Mouse (Mus musculus): ENCODE measurements around the gene Ciz1. TPM values are rescaled to one million over a fixed set of nuclear protein-coding genes. Genes with fewer than 3 reads are reported as not detected.

Ciz1 gene
- polyA plus RNA-seq, 1 experiment: 47.6 TPM

GRCm38 (mm10) chr2:32420066-32420608 lies 68.0 kb downstream of the Ciz1 start:
- Histone ChIP-seq H3K4me3 (ENCODE audit: insufficient read depth, low read length) (no peak overlapping the region), H3K4me1 (ENCODE audit: control insufficient read depth, insufficient read depth, low read length) (peaks cover 14% of the 10 kb centered on the region), H3K27ac (ENCODE audit: insufficient read depth, low read length) (no peak overlapping the region)
- no peak for TF ChIP-seq POLR2A (IDR thresholded peaks at IDR 0.05; ENCODE audit: low read depth, low read length)
- no peak for TF ChIP-seq CTCF (IDR thresholded peaks at IDR 0.05; ENCODE audit: borderline replicate concordance, insufficient read depth, low read length)

GRCm38 (mm10) chr2:32420647-32421046 lies 68.5 kb downstream of the Ciz1 start:
- Histone ChIP-seq H3K27ac (ENCODE audit: insufficient read depth, low read length) (no peak overlapping the region), H3K4me1 (ENCODE audit: control insufficient read depth, insufficient read depth, low read length) (peaks cover 14% of the 10 kb centered on the region), H3K4me3 (ENCODE audit: insufficient read depth, low read length) (no peak overlapping the region)
- TF ChIP-seq POLR2A (IDR thresholded peaks at IDR 0.05; ENCODE audit: low read depth, low read length) (no peak), CTCF (IDR thresholded peaks at IDR 0.05; ENCODE audit: borderline replicate concordance, insufficient read depth, low read length) (no peak)

- Histone ChIP-seq H3K27ac (ENCODE audit: insufficient read depth, low read length) (no peak overlapping the region), H3K4me1 (ENCODE audit: control insufficient read depth, insufficient read depth, low read length) (peaks cover 14% of the 10 kb centered on the region), H3K4me3 (ENCODE audit: insufficient read depth, low read length) (no peak overlapping the region)
- TF ChIP-seq CTCF (IDR thresholded peaks at IDR 0.05; ENCODE audit: borderline replicate concordance, insufficient read depth, low read length) (no peak), POLR2A (IDR thresholded peaks at IDR 0.05; ENCODE audit: low read depth, low read length) (no peak)
These were observed 69.7 kb downstream of the Ciz1 start for GRCm38 (mm10) chr2:32421851-32422251.

- peak; percentile 75 for TF ChIP-seq POLR2A (IDR thresholded peaks at IDR 0.05; ENCODE audit: low read depth, low read length)
- TF ChIP-seq CTCF (IDR thresholded peaks at IDR 0.05; ENCODE audit: borderline replicate concordance, insufficient read depth, low read length): no peak
- Histone ChIP-seq H3K27ac (ENCODE audit: insufficient read depth, low read length) (peak overlapping the region; percentile 82), H3K4me1 (ENCODE audit: control insufficient read depth, insufficient read depth, low read length) (peaks cover 18% of the 10 kb centered on the region), H3K4me3 (ENCODE audit: insufficient read depth, low read length) (peak overlapping the region; percentile 53)
These were observed 71.6 kb downstream of the Ciz1 start for GRCm38 (mm10) chr2:32423481-32424331.

- TF ChIP-seq CTCF (IDR thresholded peaks at IDR 0.05; ENCODE audit: borderline replicate concordance, insufficient read depth, low read length) (no peak), POLR2A (IDR thresholded peaks at IDR 0.05; ENCODE audit: low read depth, low read length) (no peak)
- H3K4me1 ChIP-seq (ENCODE audit: control insufficient read depth, insufficient read depth, low read length): peaks cover 21% of the 10 kb centered on the region
- H3K4me3 ChIP-seq (ENCODE audit: insufficient read depth, low read length): no peak overlapping the region
- H3K27ac ChIP-seq (ENCODE audit: insufficient read depth, low read length): peak overlapping the region; percentile 82
These were observed 72.7 kb downstream of the Ciz1 start for GRCm38 (mm10) chr2:32424796-32425195.

- TF ChIP-seq POLR2A (IDR thresholded peaks at IDR 0.05; ENCODE audit: low read depth, low read length): no peak
- H3K4me1 ChIP-seq (ENCODE audit: control insufficient read depth, insufficient read depth, low read length): peaks cover 21% of the 10 kb centered on the region
These were observed 73.4 kb downstream of the Ciz1 start for GRCm38 (mm10) chr2:32425568-32425967.

GRCm38 (mm10) chr2:32426141-32426540 lies 74.0 kb downstream of the Ciz1 start:
- no peak overlapping the region for H3K4me3 ChIP-seq (ENCODE audit: insufficient read depth, low read length)
- no peak overlapping the region for H3K27ac ChIP-seq (ENCODE audit: insufficient read depth, low read length)
- peaks cover 21% of the 10 kb centered on the region for H3K4me1 ChIP-seq (ENCODE audit: control insufficient read depth, insufficient read depth, low read length)
- TF ChIP-seq CTCF (IDR thresholded peaks at IDR 0.05; ENCODE audit: borderline replicate concordance, insufficient read depth, low read length): no peak
- no peak for TF ChIP-seq POLR2A (IDR thresholded peaks at IDR 0.05; ENCODE audit: low read depth, low read length)

More at GRCm38 (mm10) chr2:32425568-32425967, 73.4 kb downstream of the Ciz1 start:
- Histone ChIP-seq H3K4me3 (ENCODE audit: insufficient read depth, low read length) (no peak overlapping the region), H3K27ac (ENCODE audit: insufficient read depth, low read length) (peak overlapping the region; percentile 82; the same call in 1 of the 2 replicates)

GRCm38 (mm10) chr2:32427720-32428119 lies 75.6 kb downstream of the Ciz1 start:
- H3K27ac ChIP-seq (ENCODE audit: insufficient read depth, low read length): no peak overlapping the region
- no peak for TF ChIP-seq CTCF (IDR thresholded peaks at IDR 0.05; ENCODE audit: borderline replicate concordance, insufficient read depth, low read length)
- TF ChIP-seq POLR2A (IDR thresholded peaks at IDR 0.05; ENCODE audit: low read depth, low read length): no peak
- H3K4me3 ChIP-seq (ENCODE audit: insufficient read depth, low read length): no peak overlapping the region
- peaks cover 18% of the 10 kb centered on the region; the same call in 1 of the 2 replicates for H3K4me1 ChIP-seq (ENCODE audit: control insufficient read depth, insufficient read depth, low read length)

GRCm38 (mm10) chr2:32428262-32428722 lies 76.2 kb downstream of the Ciz1 start:
- Histone ChIP-seq H3K4me3 (ENCODE audit: insufficient read depth, low read length) (no peak overlapping the region), H3K27ac (ENCODE audit: insufficient read depth, low read length) (no peak overlapping the region), H3K4me1 (ENCODE audit: control insufficient read depth, insufficient read depth, low read length) (peaks cover 13% of the 10 kb centered on the region; the same call in 1 of the 2 replicates)
- TF ChIP-seq CTCF (IDR thresholded peaks at IDR 0.05; ENCODE audit: borderline replicate concordance, insufficient read depth, low read length) (no peak), POLR2A (IDR thresholded peaks at IDR 0.05; ENCODE audit: low read depth, low read length) (no peak)

Measured in embryonic fibroblast, embryonic 13.5 days (primary cell).